Mouse (Mus musculus) limb, embryonic 14.5 days (tissue): ENCODE measurements around the gene Fndc1. TPM values are rescaled to one million over a fixed set of nuclear protein-coding genes. Genes with fewer than 3 reads are reported as not detected.

Experiments
- ATAC-seq: fragments of 200-750 bp; cut with Nextera tagmentation; 2 replicates; pipeline ENCODE4 v1.8.0; 2017; ENCODE audit warnings: low read depth, moderate number of reproducible peaks, moderate TSS enrichment; ENCODE audit not compliant: low FRiP score
- DNase-seq: peaks from one replicate; pipeline ENCODE4 v3.0.0-alpha.2; 2015; ENCODE audit warnings: low spot score
- H3K27ac ChIP-seq: fragments of 300-500 bp; sonication (generic); replicated peaks from 2 replicates; pipeline ENCODE4 v1.5.1; 2014; ENCODE audit warnings: low read depth, mild to moderate bottlenecking, low read length, moderate library complexity, mixed read lengths
- H3K27me3 ChIP-seq: fragments of 300-500 bp; sonication (generic); 2 replicates; pipeline ENCODE4 v1.6.1; 2014; ENCODE audit warnings: low read length, mixed read lengths; ENCODE audit not compliant: control insufficient read depth, insufficient read depth
- H3K36me3 ChIP-seq: fragments of 300-500 bp; sonication (generic); 2 replicates; pipeline ENCODE4 v1.6.1; 2014; ENCODE audit warnings: mild to moderate bottlenecking, low read length, moderate library complexity, mixed read lengths; ENCODE audit not compliant: control insufficient read depth, insufficient read depth
- H3K4me1 ChIP-seq: fragments of 300-500 bp; sonication (generic); 2 replicates; pipeline ENCODE4 v1.6.1; 2014; ENCODE audit warnings: antibody characterized with exemption, low read length, mixed read lengths; ENCODE audit not compliant: control insufficient read depth, insufficient read depth
- H3K4me2 ChIP-seq: fragments of 300-500 bp; sonication (generic); replicated peaks from 2 replicates; pipeline ENCODE4 v1.6.1; 2014; ENCODE audit warnings: low read depth, mild to moderate bottlenecking, low read length, moderate library complexity; ENCODE audit not compliant: severe bottlenecking
- H3K4me3 ChIP-seq: fragments of 300-500 bp; sonication (generic); replicated peaks from 2 replicates; pipeline ENCODE4 v1.5.1; 2014; ENCODE audit warnings: low read length
- H3K9ac ChIP-seq: fragments of 300-500 bp; sonication (generic); 2 replicates; pipeline ENCODE4 v1.6.1; 2014; ENCODE audit warnings: mild to moderate bottlenecking, low read depth, low read length, moderate library complexity; ENCODE audit not compliant: severe bottlenecking
- H3K9me3 ChIP-seq: fragments of 300-500 bp; sonication (generic); 2 replicates; pipeline ENCODE4 v1.6.1; 2016; ENCODE audit warnings: low read length; ENCODE audit not compliant: control insufficient read depth
- POLR2A ChIP-seq: fragments of 200-500 bp; IDR thresholded peaks from 2 replicates; pipeline ENCODE4 v1.8.0; 2012; ENCODE audit warnings: inconsistent platforms, mild to moderate bottlenecking, moderate library complexity, borderline replicate concordance; ENCODE audit not compliant: insufficient read depth, insufficient read length; ENCODE audit errors: extremely low read depth
- WGBS: fragments of 180-500 bp; shearing (Covaris S2); extraction: QIAGEN DNeasy Blood & Tissue Kit; methylation state at CpG from one replicate; pipeline ENCODE4 v1.1.7; 2014; 5-methylcytosine and 5-hydroxymethylcytosine counted together
- microRNA-seq: library from miRNA; unstranded; fragments of <30 nt; microRNA quantifications from one replicate; pipeline ENCODE4, GENCODE M21; 2016
- polyA plus RNA-seq, 2 experiments: library from polyadenylated mRNA; depleted of rRNA in 1 of 2; stranded (reverse) in 1 of 2; unstranded in 1 of 2; fragments of >200 nt; fragmentation: Nextera tagmentation in 1 of 2; extraction: Ambion mirVana in 1 of 2; gene quantifications; 2 replicates each; pipeline versions ENCODE4 v1.2.1 to v1.2.3; 2012 to 2014

The Fndc1 gene
- polyA plus RNA-seq, 2 experiments, result 58.4 to 82.3 TPM

- DNase-seq, result no peak
- H3K4me3 ChIP-seq, result no peak overlapping the region
- TF ChIP-seq POLR2A, result no peak
- H3K4me2 ChIP-seq, result no peak overlapping the region
- no peaks in the 10 kb centered on the region for H3K27me3 ChIP-seq
- WGBS, result 92% methylated on average over 4 of the region's 4 CpGs
- no peaks in the 10 kb centered on the region for H3K36me3 ChIP-seq
- H3K27ac ChIP-seq, result no peak overlapping the region
- H3K4me1 ChIP-seq, result no peaks in the 10 kb centered on the region
- no peaks in the 10 kb centered on the region for H3K9me3 ChIP-seq
- H3K9ac ChIP-seq, result no peak overlapping the region
- no peak for ATAC-seq
Observed at GRCm38 (mm10) chr17:7690271-7690670, 136.8 kb downstream of the Fndc1 start.

Small RNAs within 50 kb of the gene (microRNA-seq; reads per million reads assigned to microRNA genes)
- not detected for gene Gm25872

Other genes with a start within 250 kb of the Fndc1 start
- gene Tagap, start 98.7 kb upstream of the Fndc1 start, polyA plus RNA-seq (2012; rRNA removed), result 0.64 TPM in 2 replicates
- gene Tagap, start 98.7 kb upstream of the Fndc1 start, polyA plus RNA-seq (2014; fragmentation: Nextera tagmentation; extraction: Ambion mirVana), result 0.65 and 1.1 TPM in 2 replicates
- gene Rsph3a, start 118.3 kb upstream of the Fndc1 start, polyA plus RNA-seq (2012; rRNA removed), result 31.3 and 40.4 TPM in 2 replicates
- 56.4 and 59.1 TPM in 2 replicates for gene Rsph3a, start 118.3 kb upstream of the Fndc1 start, polyA plus RNA-seq (2014; fragmentation: Nextera tagmentation; extraction: Ambion mirVana)